Mouse (Mus musculus) right cerebral cortex, postnatal 25 days (tissue): ENCODE results near the gene Cryge.

ENCODE experiments used
- DNase-seq: peaks from one replicate; pipeline ENCODE4 v3.0.0; 2022

The Cryge gene

DNA sequence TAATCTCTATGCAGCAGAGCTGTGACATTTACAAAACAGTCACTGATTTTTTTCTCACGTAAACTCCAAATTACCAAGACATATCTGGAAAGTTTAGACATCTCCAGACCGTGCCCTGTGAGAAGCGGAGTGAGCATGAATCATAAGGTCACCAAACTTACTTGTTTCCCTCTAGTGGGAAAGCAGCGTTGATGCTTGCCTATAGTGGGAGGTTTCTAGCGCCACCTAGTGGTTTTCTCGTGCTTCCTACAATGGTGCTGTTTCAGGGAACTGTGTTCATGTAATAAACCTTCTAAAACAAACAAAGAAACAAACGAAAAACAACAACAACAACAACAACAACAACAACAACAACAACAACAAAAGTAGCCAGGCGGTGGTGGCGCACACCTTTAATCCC lies 40.8 kb downstream of the Cryge start:
- DNase-seq: peak; percentile 28

- no peak for DNase-seq
Measured at GRCm38 (mm10) chr1:65005575-65005974, 45.4 kb downstream of the Cryge start.

DNA sequence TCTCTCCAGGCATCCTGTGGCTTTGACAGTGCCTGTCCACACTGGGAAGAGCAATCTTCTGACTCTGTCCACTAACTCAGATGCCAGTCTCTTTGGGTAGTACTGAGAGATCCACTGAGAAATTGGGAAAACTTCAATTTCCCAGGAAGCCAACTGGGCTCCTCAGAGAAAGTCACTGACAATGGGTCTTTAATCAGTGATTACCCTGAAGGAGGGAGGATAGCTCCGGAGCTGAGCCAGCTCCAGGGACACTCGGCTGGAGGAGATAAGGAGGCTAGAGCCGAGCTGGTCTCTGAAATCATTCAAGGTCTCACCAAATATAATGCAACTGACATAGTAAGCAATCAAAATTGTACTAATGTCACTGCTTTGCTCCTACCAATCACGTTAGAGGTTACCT lies 46.4 kb downstream of the Cryge start:
- no peak for DNase-seq
